Mouse (Mus musculus) forebrain, postnatal 0 days (tissue): ENCODE data around the gene Stk10. TPM values are rescaled to one million over a fixed set of nuclear protein-coding genes. Genes with fewer than 3 reads are reported as not detected.
A peak's percentile ranks its signal among the peaks of the same experiment; 100 is the strongest.

Source experiments
- ATAC-seq: fragments of 200-750 bp; cut with Nextera tagmentation; 2 replicates; pipeline ENCODE4 v1.8.0; 2017; ENCODE audit warnings: mild to moderate bottlenecking, moderate library complexity
- DNase-seq: peaks from one replicate; pipeline ENCODE4 v3.0.0-alpha.2; 2015
- H3K27ac ChIP-seq: fragments of 300-500 bp; sonication (generic); 2 replicates; pipeline ENCODE4 v1.5.1; 2014; ENCODE audit warnings: low read depth, mild to moderate bottlenecking, antibody characterized with exemption, low read length, moderate library complexity, mixed read lengths
- H3K27me3 ChIP-seq: fragments of 300-500 bp; sonication (generic); 2 replicates; pipeline ENCODE4 v1.6.1; 2014; ENCODE audit warnings: mild to moderate bottlenecking, low read length, mixed read lengths; ENCODE audit not compliant: insufficient read depth
- H3K36me3 ChIP-seq: fragments of 300-500 bp; sonication (generic); 2 replicates; pipeline ENCODE4 v1.6.1; 2014; ENCODE audit warnings: mild to moderate bottlenecking, moderate library complexity; ENCODE audit not compliant: insufficient read depth
- H3K4me1 ChIP-seq: fragments of 300-500 bp; sonication (generic); 2 replicates; pipeline ENCODE4 v1.6.1; 2014; ENCODE audit warnings: antibody characterized with exemption; ENCODE audit not compliant: insufficient read depth
- H3K4me2 ChIP-seq: fragments of 300-500 bp; sonication (generic); 2 replicates; pipeline ENCODE4 v1.6.1; 2014; ENCODE audit warnings: low read depth, mild to moderate bottlenecking, moderate library complexity
- H3K4me3 ChIP-seq: fragments of 300-500 bp; sonication (generic); 2 replicates; pipeline ENCODE4 v1.5.1; 2014; ENCODE audit warnings: low read depth, low read length, mixed read lengths
- H3K9ac ChIP-seq: fragments of 300-500 bp; sonication (generic); 2 replicates; pipeline ENCODE4 v1.6.1; 2014; ENCODE audit warnings: mild to moderate bottlenecking
- H3K9me3 ChIP-seq: fragments of 300-500 bp; sonication (generic); 2 replicates; pipeline ENCODE4 v1.6.1; 2016; ENCODE audit warnings: low read length
- CTCF ChIP-seq: sonication (generic); IDR thresholded peaks from 2 replicates; pipeline ENCODE4 v1.5.1; 2016; ENCODE audit warnings: antibody characterized with exemption, control low read depth, low read depth
- WGBS: fragments of 180-500 bp; shearing (Covaris S2); extraction: QIAGEN DNeasy Blood & Tissue Kit; methylation state at CpG from one replicate; pipeline ENCODE4 v1.1.7; 2014; 5-methylcytosine and 5-hydroxymethylcytosine counted together
- polyA plus RNA-seq: library from polyadenylated mRNA; unstranded; fragments of >200 nt; fragmentation: Nextera tagmentation; extraction: Ambion mirVana; gene quantifications from 2 replicates; pipeline ENCODE4 v1.2.1, GENCODE M21; 2015
- total RNA-seq: library from RNA; depleted of rRNA; stranded (reverse); fragments of >200 nt; gene quantifications from 2 replicates; pipeline ENCODE4 v1.2.3, GENCODE M21; 2014

The Stk10 gene
- total and polyA plus RNA-seq, 2 experiments from 2014 or later: 0.90 to 2.3 TPM

- H3K9ac ChIP-seq: no peak overlapping the region
- no peaks in the 10 kb centered on the region for H3K4me1 ChIP-seq
- TF ChIP-seq CTCF: no peak
- no peaks in the 10 kb centered on the region for H3K9me3 ChIP-seq
- no peaks in the 10 kb centered on the region for H3K36me3 ChIP-seq
- H3K27ac ChIP-seq: no peak overlapping the region
- WGBS: 89% methylated on average over 4 of the region's 4 CpGs
- DNase-seq: no peak
- H3K4me3 ChIP-seq: no peak overlapping the region
- H3K27me3 ChIP-seq: no peaks in the 10 kb centered on the region
- ATAC-seq: no peak
- no peak overlapping the region for H3K4me2 ChIP-seq
These were observed 18.0 kb downstream of the Stk10 start for GRCm38 (mm10) chr11:32551056-32551455.

DNA sequence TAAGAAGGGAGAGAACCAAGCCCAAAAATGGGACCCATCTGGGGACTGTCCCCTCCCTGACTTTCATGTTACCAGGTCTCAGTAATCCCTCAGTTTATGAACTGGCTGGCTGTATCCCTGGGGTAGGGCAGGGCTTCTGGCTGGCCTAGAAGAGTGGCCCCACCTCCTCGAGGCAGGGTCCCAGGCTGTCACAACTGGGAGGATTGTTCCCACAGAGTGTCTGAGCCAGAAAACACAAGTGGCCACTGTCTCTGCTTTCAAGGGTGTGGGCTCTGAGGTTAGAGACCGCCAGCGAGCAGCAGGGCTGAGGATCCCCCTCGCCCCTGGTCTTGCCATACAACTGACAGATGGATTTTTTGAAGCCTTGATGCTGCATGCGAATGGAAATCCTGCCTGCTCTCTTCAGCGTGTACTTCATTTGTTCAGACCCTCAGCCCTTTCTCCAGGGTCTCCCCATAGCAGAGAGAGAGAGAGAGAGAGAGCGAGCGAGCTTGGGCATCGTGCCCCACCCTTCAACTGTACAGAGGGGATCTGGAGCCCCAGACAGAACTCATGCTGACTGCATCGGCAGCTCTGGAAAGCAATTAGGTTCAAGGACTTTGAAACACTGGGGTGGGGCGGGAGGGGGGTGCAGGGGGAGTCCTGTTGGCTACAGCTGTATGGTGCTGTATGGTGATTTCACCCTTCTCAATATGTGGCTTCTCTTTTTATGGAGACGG, 18.6 kb downstream of the Stk10 start:
- Histone ChIP-seq H3K9ac (no peak overlapping the region), H3K4me1 (no peaks in the 10 kb centered on the region), H3K4me3 (no peak overlapping the region), H3K4me2 (no peak overlapping the region), H3K27ac (no peak overlapping the region), H3K9me3 (no peaks in the 10 kb centered on the region), H3K36me3 (no peaks in the 10 kb centered on the region), H3K27me3 (no peaks in the 10 kb centered on the region)
- ATAC-seq (peak; percentile 66), DNase-seq (no peak)
- TF ChIP-seq CTCF: no peak
- WGBS: 35% methylated on average over 12 of the region's 12 CpGs

GRCm38 (mm10) chr11:32552401-32553090, 19.4 kb downstream of the Stk10 start:
- no peaks in the 10 kb centered on the region for H3K27me3 ChIP-seq
- no peak overlapping the region for H3K4me3 ChIP-seq
- no peak for TF ChIP-seq CTCF
- no peaks in the 10 kb centered on the region for H3K9me3 ChIP-seq
- no peak overlapping the region for H3K27ac ChIP-seq
- H3K36me3 ChIP-seq: no peaks in the 10 kb centered on the region
- ATAC-seq (no peak), DNase-seq (no peak)
- no peaks in the 10 kb centered on the region for H3K4me1 ChIP-seq
- no peak overlapping the region for H3K9ac ChIP-seq
- WGBS: 59% methylated on average over 13 of the region's 13 CpGs
- no peak overlapping the region for H3K4me2 ChIP-seq

DNA sequence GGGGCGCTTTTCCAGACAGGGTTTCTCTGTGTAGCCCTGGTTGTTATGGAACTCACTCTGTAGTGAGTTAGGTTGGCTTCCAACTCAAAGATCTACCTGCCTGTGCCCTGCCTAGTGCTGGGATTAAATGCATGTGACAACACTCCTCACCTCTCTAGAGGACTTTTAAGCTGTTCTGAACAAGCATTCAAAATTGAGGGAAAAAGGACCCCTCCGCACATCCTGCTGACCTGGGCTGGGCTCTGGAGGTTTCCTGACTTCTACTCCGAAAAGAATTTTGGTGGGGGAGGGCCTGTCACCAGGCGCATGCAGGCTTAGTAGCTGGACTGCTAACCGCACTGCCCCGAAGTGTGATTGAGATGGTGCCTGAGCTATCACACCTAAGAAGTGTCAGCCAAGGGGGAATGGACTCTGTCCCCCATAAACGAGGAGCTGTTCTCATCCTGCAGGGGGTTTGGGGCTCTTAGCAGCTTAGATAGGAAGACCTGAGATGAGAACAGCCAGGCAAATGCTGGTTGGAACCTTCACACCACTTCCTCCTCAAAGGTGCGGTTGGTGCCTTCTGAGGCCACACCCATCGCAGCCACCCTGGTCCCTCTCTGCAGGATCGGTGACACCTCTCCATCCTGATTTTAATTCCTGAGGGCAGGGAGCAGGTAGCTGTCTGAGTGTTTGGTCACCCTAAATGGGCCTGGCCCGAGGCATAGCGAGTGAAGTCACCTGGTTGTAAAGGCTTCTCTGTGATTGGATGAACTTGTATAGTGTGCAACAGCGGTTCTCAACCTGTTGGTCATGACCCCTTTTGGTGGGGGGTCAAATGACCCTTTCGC, 20.4 kb downstream of the Stk10 start:
- ATAC-seq: no peak
- WGBS: 82% methylated on average over 14 of the region's 14 CpGs

DNA sequence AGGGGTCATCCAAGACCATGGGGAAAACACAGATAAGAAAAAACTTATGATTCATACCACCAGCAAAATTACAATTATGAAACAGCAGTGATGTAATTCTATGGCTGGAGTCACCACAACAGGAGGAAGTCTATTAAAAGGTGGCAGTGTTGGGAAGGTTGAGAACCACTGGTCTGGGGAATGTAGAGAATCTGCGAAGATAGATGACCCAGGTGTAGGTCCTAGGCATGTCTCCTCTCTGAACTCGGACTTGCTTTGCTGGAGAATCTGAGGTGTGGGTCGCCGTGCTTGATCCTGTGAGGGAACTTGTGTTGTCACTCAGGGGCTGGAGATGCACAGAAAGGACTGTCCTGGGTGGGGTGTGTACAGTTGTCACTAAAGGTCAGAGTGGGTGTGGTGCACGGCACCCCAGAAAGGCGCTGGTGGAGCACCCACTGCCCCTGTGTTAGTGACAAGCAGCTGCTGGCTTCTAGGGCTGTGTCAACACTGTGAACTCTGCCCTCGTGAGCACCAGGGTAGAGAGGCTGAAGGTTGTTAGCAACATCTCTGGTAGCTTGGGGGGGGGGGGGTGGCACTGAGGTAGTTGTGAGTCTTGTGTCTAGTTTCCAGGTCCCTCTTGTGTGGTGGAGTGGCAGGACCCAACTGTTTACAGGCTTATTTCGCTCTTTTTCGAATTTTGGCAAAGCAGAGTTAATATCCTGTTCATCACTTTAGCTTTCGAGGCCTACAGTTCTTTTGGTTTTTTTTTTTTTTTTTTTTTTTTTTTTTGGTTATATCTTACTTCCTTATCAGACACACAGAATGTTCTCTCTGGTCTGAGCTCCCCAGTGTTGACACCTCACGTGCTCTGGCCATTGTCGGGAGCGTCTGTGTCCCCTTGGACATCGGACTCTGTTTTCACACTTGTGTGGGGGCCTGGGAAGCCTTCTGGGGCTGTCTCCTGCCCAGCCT, 21.3 kb downstream of the Stk10 start:
- H3K4me2 ChIP-seq: no peak overlapping the region
- no peaks in the 10 kb centered on the region for H3K4me1 ChIP-seq
- TF ChIP-seq CTCF: no peak
- no peaks in the 10 kb centered on the region for H3K27me3 ChIP-seq
- no peak overlapping the region for H3K9ac ChIP-seq
- no peaks in the 10 kb centered on the region for H3K9me3 ChIP-seq
- H3K4me3 ChIP-seq: no peak overlapping the region
- no peaks in the 10 kb centered on the region for H3K36me3 ChIP-seq
- no peak for DNase-seq
- H3K27ac ChIP-seq: no peak overlapping the region
- ATAC-seq: no peak
- 90% methylated on average over 14 of the region's 14 CpGs for WGBS

More for the DNA sequence above, 20.4 kb downstream of the Stk10 start:
- no peaks in the 10 kb centered on the region for H3K9me3 ChIP-seq
- TF ChIP-seq CTCF: no peak
- no peak overlapping the region for H3K4me2 ChIP-seq
- no peaks in the 10 kb centered on the region for H3K27me3 ChIP-seq
- no peaks in the 10 kb centered on the region for H3K4me1 ChIP-seq
- H3K36me3 ChIP-seq: no peaks in the 10 kb centered on the region
- H3K4me3 ChIP-seq: no peak overlapping the region
- DNase-seq: no peak
- H3K27ac ChIP-seq: no peak overlapping the region
- H3K9ac ChIP-seq: no peak overlapping the region

DNA sequence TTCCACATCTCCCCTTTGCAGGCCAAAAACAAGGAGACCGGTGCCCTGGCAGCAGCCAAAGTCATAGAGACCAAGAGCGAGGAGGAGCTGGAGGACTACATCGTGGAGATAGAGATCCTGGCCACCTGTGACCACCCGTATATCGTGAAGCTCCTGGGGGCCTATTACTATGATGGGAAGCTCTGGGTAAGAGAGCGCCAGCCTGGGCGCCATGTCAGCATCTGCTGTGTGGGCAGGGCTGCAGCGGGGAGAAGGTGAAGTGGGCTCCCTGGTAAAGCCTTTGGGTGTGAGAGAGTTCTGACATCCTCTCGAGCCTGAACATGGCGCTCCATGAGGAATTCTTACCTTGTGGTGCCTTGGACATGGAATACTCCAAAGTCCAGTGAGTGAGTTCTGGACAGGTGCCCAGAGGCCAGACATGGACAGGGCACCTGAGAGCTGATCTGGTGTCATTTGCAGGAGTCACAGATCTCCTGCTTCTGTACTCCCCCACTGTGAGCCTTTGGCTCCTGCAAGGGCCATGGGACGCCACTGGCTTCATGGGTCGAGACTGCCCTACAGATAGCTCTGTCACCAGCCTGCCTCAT, 22.1 kb downstream of the Stk10 start:
- Histone ChIP-seq H3K27ac (no peak overlapping the region), H3K27me3 (no peaks in the 10 kb centered on the region), H3K4me2 (no peak overlapping the region), H3K4me3 (no peak overlapping the region), H3K9me3 (no peaks in the 10 kb centered on the region), H3K9ac (no peak overlapping the region), H3K36me3 (no peaks in the 10 kb centered on the region), H3K4me1 (no peaks in the 10 kb centered on the region)
- 95% methylated on average over 12 of the region's 12 CpGs for WGBS
- TF ChIP-seq CTCF: no peak
- no peak for DNase-seq
- no peak for ATAC-seq
